Mouse (Mus musculus): ENCODE measurements around the gene Uggt1. TPM values are rescaled to one million over a fixed set of nuclear protein-coding genes. Genes with fewer than 3 reads are reported as not detected.

The Uggt1 gene
- total RNA-seq, 2 experiments from 2014 or later, result 19.7 to 21.6 TPM

GRCm38 (mm10) chr1:36116488-36116887 is 128.0 kb downstream of the Uggt1 start:
- DNase-seq, result no peak

DNA sequence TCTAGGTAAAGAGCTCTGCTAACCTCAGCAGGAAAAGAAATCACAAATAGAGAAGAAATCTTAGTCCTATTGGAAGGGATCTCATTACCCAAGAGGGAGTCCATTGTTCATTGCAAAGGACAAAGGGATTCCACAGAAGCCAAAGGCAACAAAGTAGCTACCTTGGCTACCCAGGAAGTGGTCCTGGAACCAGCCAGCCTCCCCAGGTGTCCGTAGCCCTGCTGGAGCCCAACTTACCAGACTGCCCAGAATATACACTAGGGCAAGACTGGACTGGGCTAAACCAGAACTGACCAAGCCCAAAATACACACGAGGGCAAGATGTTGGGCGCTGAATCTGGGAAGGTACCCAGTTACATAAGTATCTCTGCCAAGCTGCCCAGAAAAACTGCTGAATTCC is 129.7 kb downstream of the Uggt1 start:
- no peak for DNase-seq

DNA sequence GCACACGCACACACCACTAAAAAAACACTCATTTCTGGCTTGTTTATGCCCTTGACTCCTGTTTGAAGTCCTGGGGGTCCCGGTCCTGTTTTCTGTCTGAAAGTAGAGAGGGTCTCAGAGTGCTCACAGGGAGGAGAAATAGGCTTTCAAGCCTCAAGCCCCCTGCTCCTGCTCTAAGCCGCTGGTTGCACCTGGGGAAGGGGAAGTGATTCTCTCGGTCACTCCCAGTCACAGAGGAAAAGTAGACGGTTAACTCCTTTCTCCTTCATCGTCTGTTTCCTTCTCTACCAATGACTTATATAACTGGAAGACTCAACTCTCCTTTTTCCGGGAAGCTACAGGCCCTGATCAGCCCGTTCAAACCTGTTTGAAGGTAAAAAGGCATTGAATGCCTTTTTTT is 130.8 kb downstream of the Uggt1 start:
- no peak for DNase-seq

DNA sequence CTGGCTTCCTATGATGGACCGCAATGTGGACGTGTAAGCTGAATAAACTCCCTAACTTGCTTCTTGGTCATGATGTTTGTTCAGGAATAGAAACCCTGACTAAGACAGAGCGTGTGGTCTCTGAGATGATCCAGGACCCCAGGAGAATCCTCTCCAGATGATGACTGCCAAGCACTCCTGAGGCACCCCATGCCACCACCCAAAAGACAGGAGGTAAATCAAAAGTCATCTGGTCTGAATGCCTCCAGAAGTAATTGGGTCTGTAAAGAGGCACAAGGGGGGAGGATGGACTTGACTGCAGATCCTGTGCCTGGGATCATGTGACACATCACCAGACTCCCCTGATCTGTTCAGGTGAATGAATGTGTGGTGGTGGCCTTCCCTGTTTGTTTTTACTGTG is 131.9 kb downstream of the Uggt1 start:
- no peak for DNase-seq

DNA sequence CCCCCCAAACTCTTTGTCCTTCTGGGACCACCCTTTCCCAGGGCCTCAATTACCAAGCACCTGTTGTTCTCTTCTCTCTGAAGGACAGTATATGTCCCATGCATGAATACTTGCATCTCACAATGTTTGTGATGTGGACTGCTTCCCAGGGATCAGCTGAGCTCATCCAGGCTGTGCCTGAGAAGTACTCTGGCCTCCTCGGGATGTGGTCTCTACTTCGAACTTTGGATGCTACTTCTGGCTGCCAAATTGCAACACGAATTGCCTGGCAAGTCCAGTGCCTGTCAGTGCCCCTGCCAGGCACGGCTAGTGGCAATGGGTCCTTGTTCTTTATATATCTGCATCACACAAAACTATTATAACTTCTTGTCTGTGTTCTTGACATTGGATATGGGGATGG is 134.5 kb downstream of the Uggt1 start:
- no peak for DNase-seq

DNA sequence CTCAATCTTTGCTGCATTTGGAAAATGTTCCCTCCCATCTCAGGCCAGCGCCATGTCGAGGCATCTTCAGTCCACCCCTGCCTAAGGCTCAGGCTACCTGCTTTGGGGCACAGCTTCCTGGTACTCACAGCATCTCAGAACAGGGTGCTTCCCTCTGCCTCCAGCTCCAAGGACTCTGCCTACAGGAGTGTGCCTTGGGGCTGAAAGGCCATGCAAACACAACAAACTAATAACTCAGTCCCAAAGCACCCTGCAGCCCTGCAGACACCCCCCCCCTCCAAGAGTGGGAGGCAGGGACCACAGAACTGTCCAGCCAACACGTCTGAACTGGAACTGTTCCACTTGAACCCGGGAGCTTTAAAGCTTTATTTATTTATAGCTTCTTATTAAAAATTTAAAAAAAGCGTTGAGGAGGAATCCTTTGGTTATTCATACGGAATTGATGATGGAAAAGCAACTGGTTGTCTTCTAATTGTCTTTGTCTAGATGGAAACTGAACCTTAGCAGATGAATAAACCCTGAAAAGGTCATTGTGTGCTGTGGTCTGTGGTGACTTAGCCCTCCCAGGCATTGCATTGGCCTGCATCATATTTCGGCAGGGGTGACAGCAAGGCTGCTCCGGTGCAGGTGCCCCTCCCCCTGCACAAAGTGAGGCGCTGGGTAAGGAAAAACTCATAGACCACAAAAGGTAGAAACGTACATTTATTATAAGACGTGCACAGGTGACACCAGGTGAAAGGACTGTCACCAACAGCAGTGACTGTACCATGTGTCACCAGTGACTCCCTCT is 138.4 kb downstream of the Uggt1 start:
- no peak for DNase-seq

GRCm38 (mm10) chr1:36100371-36100770 is 144.1 kb downstream of the Uggt1 start:
- DNase-seq, result no peak

DNA sequence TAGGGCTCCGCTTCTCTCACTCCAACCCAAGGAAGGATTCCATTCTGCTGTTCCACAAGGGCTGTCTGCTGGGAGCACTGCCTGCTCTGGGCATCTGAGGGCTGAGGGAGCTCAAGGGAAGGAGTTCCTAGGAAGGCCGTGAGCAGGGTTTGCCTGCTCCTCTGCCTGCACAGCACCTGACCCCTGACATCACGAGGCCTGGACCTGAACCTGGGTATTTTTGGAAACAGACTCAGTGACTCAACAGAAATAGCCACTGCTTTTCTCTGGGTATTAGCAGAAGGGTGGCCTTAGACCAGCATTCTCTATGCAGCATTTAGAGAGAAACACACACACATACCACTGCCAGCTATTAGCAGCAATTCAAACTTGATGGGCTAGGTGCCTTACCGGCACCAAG is 146.1 kb downstream of the Uggt1 start:
- no peak for DNase-seq

GRCm38 (mm10) chr1:36095423-36096272 is 148.9 kb downstream of the Uggt1 start:
- DNase-seq, result no peak

GRCm38 (mm10) chr1:36093741-36094140 is 150.8 kb downstream of the Uggt1 start:
- no peak for DNase-seq

GRCm38 (mm10) chr1:36091246-36091645 is 153.3 kb downstream of the Uggt1 start:
- DNase-seq, result no peak

DNA sequence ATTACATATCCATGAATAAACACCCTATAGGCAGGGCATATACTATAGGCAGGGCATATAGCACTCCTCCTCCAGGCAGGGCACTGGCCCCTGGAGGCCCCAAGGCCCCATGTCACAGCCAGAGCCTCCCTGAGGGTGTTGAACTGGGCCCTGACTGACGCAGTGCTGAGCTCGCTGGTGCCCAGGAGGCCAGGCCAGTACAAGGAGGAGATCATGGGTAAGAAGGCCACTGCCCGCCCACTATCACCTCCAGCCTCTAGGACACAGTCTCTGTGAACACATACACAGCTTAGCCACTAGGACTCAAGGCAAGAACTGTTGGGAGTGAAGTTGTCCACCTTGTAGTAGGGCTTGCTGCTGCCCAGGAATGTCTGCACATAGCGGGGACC is 153.8 kb downstream of the Uggt1 start:
- no peak for DNase-seq

Small RNA genes lying within 50 kb of the gene (microRNA-seq; reads per million reads assigned to microRNA genes)
- 0.26 to 0.74 reads per million in 2 experiments for gene Mir6897 (ENCODE audit: borderline replicate concordance in 2 of 2)

Other genes with a start within 250 kb of the Uggt1 start
- gene Hs6st1, start 176.3 kb downstream of the Uggt1 start, total RNA-seq (2021), result 10 to 100 TPM; 20.0 to 20.8 TPM
- gene Neurl3, start 30.0 kb upstream of the Uggt1 start, total RNA-seq (2021), result under 1 TPM; 0.51 to 0.88 TPM
- gene Arid5a, start 63.0 kb upstream of the Uggt1 start, total RNA-seq (2021), result 10 to 100 TPM in 1 of 2 experiments, 1 to 10 TPM in 1; 5.4 to 10.5 TPM
- 10 to 100 TPM; 29.7 to 35.3 TPM for gene Kansl3, start 124.5 kb upstream of the Uggt1 start, total RNA-seq (2021)
- not detected for gene Fer1l5, start 127.6 kb upstream of the Uggt1 start, total RNA-seq (2021)
- 10 to 100 TPM; 18.9 to 21.7 TPM for gene Lman2l, start 200.6 kb upstream of the Uggt1 start, total RNA-seq (2021)
- 10 to 100 TPM in 1 of 2 experiments, 1 to 10 TPM in 1; 8.4 to 10.5 TPM for gene Cnnm4, start 226.9 kb upstream of the Uggt1 start, total RNA-seq (2021)

Measured in gastrocnemius, postnatal 25 days (tissue).